Mouse (Mus musculus) layer of hippocampus, postnatal 10 days (tissue): ENCODE data around the gene Casc4. TPM values are rescaled to one million over a fixed set of nuclear protein-coding genes. Genes with fewer than 3 reads are reported as not detected.

Experiments used
- DNase-seq, 2 experiments: peaks; one replicate each; pipeline ENCODE4 v3.0.0; 2021; ENCODE audit warnings: low spot score in 2 of 2
- long read RNA-seq: library from polyadenylated mRNA; stranded (forward); transcript quantifications from one replicate; pipeline ENCODE4 v2.0.0, GENCODE M21; 2023
- total RNA-seq, 2 experiments: library from RNA; stranded (reverse); gene quantifications; 2 replicates each; pipeline ENCODE4 v1.2.3; 2021

The Casc4 gene
- 100 to 1,000 TPM; 132 to 156 TPM for total RNA-seq
- long read RNA-seq, full-length matches to known transcripts: 30 of 43 reads
- long read RNA-seq, partial matches to known transcripts: 11 of 43 reads
- long read RNA-seq, other reads (novel, unspliced or antisense): 2 of 43 reads

DNA sequence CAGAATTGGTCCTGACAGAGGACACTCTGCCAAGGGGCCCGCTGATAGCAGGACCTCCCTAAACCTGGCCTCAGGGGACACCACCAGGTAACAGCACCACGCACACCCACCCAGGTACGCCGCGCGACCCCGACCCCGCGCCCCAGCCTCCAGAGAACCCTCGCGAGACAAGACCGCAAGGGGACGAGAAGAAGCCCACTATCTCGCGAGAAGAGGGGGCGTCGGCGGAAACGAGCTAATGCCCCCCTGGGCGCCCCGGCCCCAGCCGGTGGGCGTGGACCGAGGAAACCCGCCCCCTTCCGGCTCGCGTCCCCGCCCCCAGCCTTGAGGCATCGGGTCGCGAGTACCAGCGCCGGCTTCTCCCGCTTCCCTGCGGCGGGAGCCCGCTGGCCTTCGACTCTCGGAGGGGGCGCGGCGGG lies at the start of gene Casc4:
Casc4 (plus strand) TSS at position 339 of the 419 bp plus-strand sequence.
- peak; percentile 93 to 96 for DNase-seq

- no peak for DNase-seq
Observed at GRCm38 (mm10) chr2:121821787-121822186, 45.0 kb upstream of the Casc4 start.

DNA sequence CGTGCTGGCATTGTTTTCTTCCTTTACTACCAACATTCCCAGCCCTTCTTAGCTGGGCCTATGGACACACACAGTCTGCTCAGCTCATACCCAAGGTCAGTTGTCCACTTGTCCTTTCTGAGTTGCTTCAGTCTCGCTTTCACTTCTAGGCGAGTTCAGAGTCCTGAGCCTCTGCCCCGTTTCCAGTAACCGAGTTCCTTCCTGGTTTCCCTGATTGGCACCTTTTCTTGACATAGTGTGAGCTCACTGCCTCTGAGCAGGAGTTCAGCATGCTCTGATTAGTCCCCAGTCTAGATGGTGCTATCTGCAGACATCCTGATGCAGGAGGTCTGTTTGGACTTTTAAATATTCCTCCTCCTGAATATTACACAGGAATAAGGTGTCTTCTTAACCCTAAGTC lies 42.1 kb upstream of the Casc4 start:
- no peak for DNase-seq

- DNase-seq: no peak
Observed at GRCm38 (mm10) chr2:121826189-121826588, 40.6 kb upstream of the Casc4 start.

- no peak for DNase-seq
Observed at GRCm38 (mm10) chr2:121828411-121828810, 38.4 kb upstream of the Casc4 start.

- DNase-seq: peak; percentile 48 to 67
Observed at GRCm38 (mm10) chr2:121832484-121832894, 34.3 kb upstream of the Casc4 start.

DNA sequence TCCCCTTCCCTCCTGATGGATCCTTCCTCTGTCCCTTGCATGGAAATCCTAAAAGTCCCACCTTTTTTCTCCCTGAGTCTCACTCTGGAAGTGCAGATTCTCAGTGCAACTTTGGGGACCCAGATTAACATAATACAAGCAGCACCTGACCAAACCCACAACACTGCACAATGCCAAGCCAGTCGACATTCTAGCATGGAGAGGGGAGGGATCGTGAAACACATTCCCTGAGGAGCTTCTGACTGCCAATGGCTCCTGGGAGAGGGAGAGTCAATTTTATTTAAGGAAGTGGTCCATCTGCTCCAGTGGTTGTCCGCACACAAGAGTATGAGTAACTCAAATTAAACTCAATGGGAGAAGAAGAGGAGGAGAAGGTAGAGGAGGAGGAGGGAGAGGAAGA lies 31.8 kb upstream of the Casc4 start:
- no peak for DNase-seq

- DNase-seq: no peak
Observed at GRCm38 (mm10) chr2:121841453-121841852, 25.3 kb upstream of the Casc4 start.

- no peak for DNase-seq
Observed at GRCm38 (mm10) chr2:121842249-121842648, 24.5 kb upstream of the Casc4 start.

GRCm38 (mm10) chr2:121846050-121846449 lies 20.7 kb upstream of the Casc4 start:
- no peak for DNase-seq

DNA sequence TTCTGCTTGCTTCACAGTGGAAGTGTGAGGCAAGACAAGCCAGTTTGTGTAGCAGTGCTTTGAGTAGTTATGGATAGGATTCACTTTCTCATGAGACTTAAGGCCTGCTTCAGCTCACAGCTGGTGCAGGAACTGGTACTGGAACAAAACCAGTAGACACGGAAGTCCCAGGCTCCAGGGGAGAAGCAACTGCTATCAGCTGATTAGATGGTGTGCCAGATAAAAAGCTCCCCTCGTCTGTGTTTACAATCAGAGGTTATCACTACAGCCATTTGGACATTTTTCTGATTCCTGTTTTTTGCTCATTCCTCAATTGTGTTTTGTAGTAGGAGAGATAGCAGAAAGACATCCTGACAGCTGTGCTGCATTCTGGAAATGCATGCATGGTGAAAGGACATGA lies 14.7 kb upstream of the Casc4 start:
- no peak for DNase-seq

GRCm38 (mm10) chr2:121853974-121854373 lies 12.8 kb upstream of the Casc4 start:
- DNase-seq: no peak

DNA sequence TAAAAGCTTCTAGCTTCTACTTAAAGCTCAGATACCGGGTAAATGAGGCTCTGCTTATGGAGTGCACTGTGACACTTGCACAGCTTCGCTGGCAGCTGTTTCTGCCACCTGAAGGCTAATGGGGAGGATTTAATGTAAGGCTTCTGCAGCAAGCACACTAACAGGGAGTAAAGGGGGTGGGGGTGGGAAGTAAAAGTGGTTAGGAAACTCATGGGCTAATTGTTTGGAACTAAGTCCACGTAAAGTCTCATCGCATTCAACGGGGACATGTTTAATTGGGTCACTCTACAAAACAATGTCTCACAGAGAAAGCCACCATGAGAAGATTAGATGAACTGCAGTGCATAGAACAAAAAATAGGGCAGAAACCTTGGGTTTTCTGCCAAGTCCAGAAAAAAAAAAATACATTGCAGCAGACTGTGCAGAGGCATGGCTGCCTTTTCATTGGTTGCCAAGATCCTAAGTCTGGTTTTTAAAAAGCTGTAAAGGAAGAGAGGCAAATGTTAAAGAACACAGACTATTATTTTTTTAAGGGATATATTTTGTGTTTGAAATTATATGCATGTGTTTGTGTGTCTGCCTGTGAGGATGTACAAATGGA lies 7.3 kb upstream of the Casc4 start:
- DNase-seq: no peak

- peak in 1 of 2 experiments; percentile 53 for DNase-seq
Observed at GRCm38 (mm10) chr2:121866071-121866601, 634 bp upstream of the Casc4 start.

GRCm38 (mm10) chr2:121867051-121867928 lies 520 bp downstream of the Casc4 start:
- peak in 1 of 2 experiments; percentile 54 for DNase-seq

DNA sequence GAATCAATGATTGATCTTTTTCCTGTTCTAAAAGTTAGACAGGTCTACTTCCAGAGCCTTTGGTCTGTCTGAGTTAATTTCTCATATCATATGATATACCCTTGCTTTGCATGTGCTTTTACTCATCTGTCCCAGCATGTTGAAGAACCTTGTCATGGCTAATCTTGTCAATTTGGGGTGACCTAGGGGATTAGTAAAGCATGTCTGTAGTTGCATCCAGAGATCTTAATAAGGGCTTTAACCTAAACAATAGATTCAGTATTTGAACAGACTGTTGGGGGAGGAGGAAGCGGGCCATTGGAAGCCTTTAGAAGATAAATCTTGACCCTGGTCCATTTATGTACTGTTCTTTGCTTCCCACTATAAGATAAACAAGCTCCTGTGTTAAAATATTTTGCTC lies 12.7 kb downstream of the Casc4 start:
- DNase-seq: no peak

GRCm38 (mm10) chr2:121885509-121886106 lies 18.8 kb downstream of the Casc4 start:
- DNase-seq: no peak

DNA sequence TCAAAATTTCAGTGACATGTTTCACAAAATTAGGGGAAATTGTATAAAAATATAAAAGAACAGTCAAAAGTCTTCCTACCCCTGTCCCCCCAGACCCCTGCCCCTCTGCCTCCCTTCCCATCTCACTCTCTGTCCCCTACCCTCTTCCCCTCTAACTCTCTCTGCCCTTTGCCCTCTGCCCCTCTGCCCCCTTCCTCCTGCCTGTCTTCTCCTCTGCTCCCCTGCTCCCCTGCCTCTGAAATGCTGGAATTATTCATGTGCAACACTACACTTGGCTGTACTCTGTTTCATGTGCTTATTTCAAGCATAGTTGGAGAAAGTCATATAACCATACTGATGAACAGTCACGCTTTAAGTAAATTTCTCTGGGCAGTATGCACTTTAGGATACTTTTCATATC lies 19.6 kb downstream of the Casc4 start:
- no peak for DNase-seq

DNA sequence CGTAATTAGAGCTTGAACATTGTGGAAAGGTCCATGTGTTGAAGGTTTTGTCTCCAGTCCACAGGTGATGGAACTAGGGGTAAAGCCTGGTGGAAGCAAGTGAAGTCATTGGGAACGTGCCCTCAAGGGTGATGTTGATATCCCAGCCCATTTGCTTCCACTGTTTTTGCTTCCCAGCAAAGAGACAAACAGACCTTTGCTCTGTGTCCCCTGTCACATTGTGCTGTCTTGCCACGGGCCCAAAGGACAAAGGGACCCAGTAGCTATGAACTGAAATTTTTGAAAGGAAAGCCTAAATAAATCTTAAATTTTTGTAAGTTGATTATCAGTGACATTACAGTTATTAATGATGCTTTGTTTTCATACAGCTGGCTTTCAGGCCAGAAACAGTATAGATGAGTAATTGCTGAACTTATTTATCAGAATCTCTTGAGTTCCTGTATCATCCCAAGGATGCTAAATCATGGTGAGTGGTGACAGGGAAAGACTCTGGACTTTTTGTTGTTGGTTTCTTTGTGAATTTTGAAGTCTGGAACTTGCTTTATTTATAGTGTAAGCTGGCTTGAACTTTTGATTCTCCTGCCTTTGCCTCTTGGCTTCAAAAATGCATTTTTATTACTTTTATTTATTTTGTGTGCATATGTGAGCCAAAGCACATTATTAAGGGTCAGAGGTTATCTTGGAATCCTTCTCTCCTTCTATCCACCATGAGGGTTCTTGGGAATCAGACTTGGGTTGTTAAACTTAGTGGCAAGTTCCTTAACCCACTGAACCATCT lies 22.1 kb downstream of the Casc4 start:
- DNase-seq: no peak

DNA sequence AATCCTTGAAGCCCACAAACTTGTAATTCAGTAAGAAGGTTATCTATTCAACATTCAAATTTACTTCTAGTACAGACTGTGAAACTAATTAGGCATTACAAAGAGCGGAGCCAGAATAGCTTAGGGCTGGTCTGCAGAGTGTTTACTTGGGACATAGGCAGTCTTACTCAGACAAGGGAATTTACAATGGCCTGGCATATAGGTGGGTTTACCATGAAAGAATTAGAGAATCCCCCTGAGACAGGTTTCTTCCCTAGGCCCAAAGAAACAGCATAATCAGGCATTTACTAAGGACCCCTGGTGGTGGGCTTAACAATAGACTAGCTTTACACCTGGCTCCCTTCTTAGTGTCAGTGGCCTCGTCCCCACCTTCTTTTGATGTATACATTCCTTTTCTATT lies 28.5 kb downstream of the Casc4 start:
- DNase-seq: no peak

DNA sequence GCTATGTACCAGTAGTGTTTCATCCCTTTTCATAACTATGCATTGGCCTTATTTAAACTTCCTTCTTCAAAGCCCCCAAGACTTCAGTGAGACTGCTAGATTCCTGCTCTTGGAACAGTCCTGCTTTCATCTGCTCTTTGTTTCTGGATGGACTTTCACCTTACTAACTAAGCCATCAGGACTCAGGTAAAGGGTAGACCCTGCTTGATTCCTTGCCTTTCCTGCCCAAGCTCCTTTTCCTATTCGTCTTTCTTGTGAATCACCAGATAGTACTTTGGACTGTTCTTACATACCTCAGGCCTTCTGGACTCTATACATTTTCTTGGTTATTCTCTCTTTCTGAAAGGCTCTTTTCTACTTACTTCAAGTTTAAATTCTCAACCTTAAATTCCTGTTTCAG lies 30.1 kb downstream of the Casc4 start:
- no peak for DNase-seq
